Mouse (Mus musculus) C2C12 (cell line): ENCODE measurements around the gene Ddx20.

Source experiments
- CEBPB ChIP-seq: IDR thresholded peaks from one replicate; pipeline ENCODE4 v1.6.1; 2011; ENCODE audit warnings: low read depth, mild to moderate bottlenecking, control low read depth, moderate library complexity
- CTCF ChIP-seq: IDR thresholded peaks from one replicate; pipeline ENCODE4 v1.5.1; 2011; ENCODE audit not compliant: control insufficient read depth, insufficient read depth, insufficient read length
- FOSL1 ChIP-seq: IDR thresholded peaks from one replicate; pipeline ENCODE4 v1.8.0; 2011; ENCODE audit warnings: mild to moderate bottlenecking, low read length; ENCODE audit not compliant: poor library complexity, insufficient read depth, severe bottlenecking
- MAX ChIP-seq: IDR thresholded peaks from one replicate; pipeline ENCODE4 v1.6.1; 2011; ENCODE audit warnings: mild to moderate bottlenecking, control low read depth
- MYOD1 ChIP-seq: IDR thresholded peaks from one replicate; pipeline ENCODE4 v1.6.1; 2011; ENCODE audit warnings: low read depth; ENCODE audit not compliant: control insufficient read depth, insufficient read length
- USF1 ChIP-seq: IDR thresholded peaks from one replicate; pipeline ENCODE4 v1.6.1; 2011; ENCODE audit warnings: low read depth, mild to moderate bottlenecking, control low read depth, moderate library complexity

GRCm38 (mm10) chr3:105695476-105696386 lies 8.4 kb upstream of the Ddx20 start:
- TF ChIP-seq CTCF (no peak), USF1 (no peak), MYOD1 (no peak), MAX (no peak), CEBPB (no peak), FOSL1 (no peak)
